Mouse (Mus musculus) lung, postnatal 0 days (tissue): ENCODE results near the gene Lrrc23.

ENCODE experiments used
- CTCF ChIP-seq: IDR thresholded peaks from 2 replicates; pipeline ENCODE4 v1.5.1; 2016; ENCODE audit warnings: antibody characterized with exemption, mild to moderate bottlenecking
- EP300 ChIP-seq: IDR thresholded peaks from 2 replicates; pipeline ENCODE4 v1.6.1; 2016; ENCODE audit warnings: antibody characterized with exemption, mild to moderate bottlenecking, control low read depth

- TF ChIP-seq CTCF = no peak
- no peak for TF ChIP-seq EP300
Measured at GRCm38 (mm10) chr6:124811701-124812560, 32.4 kb upstream of the Lrrc23 start.
